Mouse (Mus musculus) right cerebral cortex, postnatal 4 days (tissue): ENCODE results near the gene Cxcl14.

Experiments
- DNase-seq: peaks from one replicate; pipeline ENCODE4 v3.0.0-alpha.2; 2022

The Cxcl14 gene

GRCm38 (mm10) chr13:56288601-56289000 lies 7.8 kb downstream of the Cxcl14 start:
- no peak for DNase-seq

GRCm38 (mm10) chr13:56287091-56287490 lies 9.3 kb downstream of the Cxcl14 start:
- no peak for DNase-seq

DNA sequence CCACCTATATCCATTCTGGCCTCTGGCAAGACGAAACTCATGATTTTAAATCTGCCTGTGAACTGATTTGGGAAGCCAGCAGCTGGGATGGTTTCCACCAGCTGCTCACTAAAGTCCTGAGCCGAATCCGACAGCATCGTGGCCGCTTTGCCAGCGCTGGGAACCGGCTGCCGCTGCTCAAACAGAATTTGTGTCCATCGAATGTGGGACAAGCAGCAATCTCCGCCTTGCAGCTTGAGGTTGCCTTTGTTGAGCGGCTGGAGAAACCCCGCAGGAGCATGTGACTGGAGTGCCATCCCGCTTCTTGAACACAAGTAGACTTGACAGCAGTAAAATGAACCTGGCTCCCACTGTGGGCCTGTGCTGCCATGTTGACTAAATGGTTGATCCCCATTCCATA lies 13.0 kb downstream of the Cxcl14 start:
- no peak for DNase-seq

DNA sequence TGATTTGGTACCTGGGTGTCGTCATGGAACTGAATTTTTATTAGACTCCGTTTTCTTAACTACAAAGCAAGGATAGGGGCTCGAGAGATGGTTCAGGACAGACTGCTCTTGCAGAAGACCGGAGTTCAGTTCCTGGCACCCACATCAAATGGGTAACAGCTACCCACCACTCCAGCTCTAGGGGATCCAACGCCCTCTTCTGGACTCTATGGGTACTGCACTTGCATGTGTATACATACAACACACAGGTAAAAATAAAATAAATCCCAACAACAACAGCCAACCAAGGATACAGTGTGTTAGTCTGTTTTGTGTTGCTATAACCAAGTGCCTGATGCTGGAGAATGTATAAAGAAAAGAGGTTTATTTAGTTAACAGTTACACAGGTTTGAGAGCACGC lies 16.0 kb downstream of the Cxcl14 start:
- no peak for DNase-seq

DNA sequence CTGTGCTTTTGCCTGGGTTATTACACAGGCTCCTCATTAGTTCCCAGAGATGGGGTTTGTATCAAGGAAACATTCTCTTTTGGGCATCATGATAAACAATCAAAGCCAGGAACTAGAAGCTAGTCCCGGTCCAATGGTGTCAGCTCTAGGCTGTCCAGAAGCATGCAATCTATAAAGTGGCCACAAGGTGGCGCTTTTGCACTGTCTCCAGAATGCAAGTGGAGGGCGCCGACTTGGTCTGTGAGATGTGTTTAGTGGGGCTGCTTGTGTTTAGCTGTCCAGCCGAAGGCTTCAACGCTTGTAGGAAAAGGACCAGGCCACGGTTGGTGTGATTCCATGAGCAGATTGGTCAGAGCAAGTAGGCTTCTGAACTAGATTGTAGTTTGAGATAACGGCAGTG lies 16.9 kb downstream of the Cxcl14 start:
- peak; percentile 94 for DNase-seq

- DNase-seq, result no peak
These were observed 21.2 kb downstream of the Cxcl14 start for GRCm38 (mm10) chr13:56275171-56275570.

- DNase-seq, result no peak
These were observed 26.2 kb downstream of the Cxcl14 start for GRCm38 (mm10) chr13:56270124-56270523.

- DNase-seq, result no peak
These were observed 29.0 kb downstream of the Cxcl14 start for GRCm38 (mm10) chr13:56267396-56267795.

DNA sequence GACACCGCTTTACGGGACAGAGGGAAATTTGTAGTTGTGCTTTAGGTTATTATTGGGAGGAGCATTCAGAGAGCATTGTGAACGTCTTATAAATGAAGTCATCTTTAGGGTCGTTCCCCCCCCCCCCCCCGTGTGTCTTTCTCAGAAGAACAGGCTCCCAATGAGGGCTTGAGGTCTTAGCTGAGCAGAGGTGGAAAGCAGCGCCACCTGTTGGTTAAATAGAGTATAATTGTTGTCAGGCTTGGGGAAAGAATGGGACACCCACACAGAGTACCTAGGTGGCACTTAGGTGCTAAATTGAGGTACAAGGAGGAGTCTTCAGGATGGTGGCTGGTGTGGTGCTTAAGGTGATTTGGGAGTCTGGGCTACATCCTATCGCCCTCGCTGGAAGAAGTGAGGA lies 29.9 kb downstream of the Cxcl14 start:
- no peak for DNase-seq

DNA sequence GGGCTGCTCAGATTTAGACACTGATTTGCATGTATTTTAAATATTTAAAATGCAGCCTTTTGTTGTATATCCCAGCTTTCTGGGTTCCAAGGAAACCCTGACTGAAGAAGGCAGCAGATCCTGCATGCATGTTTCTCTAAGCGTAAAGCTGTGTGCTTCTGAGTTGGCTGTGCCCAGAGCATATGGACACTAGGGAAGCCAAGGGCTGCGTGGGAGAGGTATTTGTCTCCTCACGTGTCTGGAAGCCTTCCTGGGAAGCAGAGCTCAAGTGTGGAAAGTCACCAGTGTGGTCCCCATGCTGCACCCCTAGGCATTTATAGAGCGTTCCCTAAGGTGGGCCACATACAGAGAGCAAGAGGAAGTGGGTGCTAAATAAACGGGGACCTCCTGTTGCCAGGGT lies 30.7 kb downstream of the Cxcl14 start:
- DNase-seq, result no peak

- DNase-seq, result no peak
These were observed 34.1 kb downstream of the Cxcl14 start for GRCm38 (mm10) chr13:56262269-56262668.

DNA sequence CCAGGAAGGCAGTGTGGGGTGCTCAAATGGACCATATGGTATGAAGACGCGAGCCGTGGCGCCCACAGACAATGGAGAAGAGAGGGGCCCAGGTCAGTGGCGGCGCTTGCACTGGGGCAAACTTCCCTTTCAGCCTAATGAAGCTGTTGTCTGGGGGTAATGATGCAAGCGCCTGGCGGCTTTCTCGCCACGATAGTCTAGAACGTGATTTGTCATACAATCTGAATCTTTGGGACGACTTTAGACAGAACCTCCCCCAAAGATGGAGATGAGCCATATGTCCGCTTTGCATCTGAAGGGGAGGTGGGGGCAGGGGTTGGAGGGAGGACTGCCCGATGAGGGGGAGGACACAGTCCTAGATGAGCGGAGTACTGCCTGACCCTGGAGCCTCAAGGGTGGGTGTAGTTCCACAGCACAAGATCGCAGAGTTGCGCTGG lies 36.0 kb downstream of the Cxcl14 start:
- no peak for DNase-seq

GRCm38 (mm10) chr13:56259926-56260250 lies 36.5 kb downstream of the Cxcl14 start:
- DNase-seq, result no peak

DNA sequence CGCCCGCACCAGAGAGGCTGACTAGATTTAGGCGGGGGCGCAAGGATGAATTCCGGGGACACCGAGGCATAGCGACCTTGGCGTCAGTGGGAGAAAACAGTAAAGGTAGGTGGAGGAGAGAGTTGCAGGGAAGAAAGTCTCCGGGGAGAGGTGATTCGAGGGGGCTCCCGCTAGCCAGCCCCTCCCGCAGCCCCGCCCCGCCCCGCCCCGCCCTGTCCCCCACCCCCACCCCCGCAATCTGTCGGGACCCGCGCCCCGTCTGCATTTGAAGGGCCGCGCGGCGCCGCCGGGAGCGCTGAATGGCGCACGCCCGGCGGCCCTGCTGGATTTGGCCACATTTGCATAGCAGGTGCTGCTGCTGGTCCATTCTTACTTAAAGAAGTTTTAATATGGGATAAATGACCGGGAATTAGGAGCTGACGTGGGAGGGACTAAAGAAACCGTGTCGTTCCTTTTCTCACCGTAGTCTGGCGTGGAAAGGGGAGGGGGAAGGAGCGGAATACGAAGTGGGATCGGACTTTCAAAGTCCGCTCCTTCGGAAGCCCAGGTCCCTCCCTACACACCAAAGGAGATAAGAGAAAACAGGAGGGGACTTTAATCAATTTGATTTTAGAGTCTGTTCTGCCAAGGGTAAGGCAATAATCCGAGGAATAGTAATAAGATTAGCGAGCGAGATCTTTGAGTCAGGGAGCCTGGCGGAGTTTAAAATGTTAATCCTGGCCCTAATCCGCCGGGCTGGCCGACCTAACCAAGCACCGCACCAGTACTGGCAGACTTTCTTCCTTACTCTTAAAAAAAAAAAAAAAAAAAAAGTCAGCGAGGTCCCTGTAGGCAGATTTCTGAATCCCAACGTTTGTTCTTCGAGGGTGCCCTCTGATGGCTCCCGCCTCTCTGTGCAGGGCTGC lies 37.1 kb downstream of the Cxcl14 start:
- no peak for DNase-seq

GRCm38 (mm10) chr13:56258196-56259020 lies 37.9 kb downstream of the Cxcl14 start:
- DNase-seq, result no peak

GRCm38 (mm10) chr13:56257469-56258153 lies 38.7 kb downstream of the Cxcl14 start:
- DNase-seq, result no peak

- DNase-seq, result no peak
These were observed 39.5 kb downstream of the Cxcl14 start for GRCm38 (mm10) chr13:56256716-56257299.

DNA sequence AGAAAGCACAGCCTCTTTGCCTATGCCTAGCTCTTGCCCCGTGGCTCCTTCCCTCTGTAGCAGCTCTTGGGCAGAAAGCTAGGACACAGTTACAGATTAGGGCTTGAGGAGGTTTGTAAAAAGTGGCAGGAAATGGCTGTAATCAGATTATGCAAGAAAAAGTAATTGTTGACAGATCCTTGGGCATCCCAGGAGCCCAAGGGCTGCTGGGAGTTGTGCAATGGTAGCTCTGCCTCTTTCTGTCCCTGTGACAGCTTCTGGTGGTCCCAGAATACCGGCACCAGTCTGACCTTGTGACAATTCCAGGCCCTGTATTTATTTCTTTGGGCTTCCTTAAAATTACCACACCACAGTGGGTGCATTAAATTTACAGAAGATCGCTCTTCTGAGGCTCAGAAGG lies 43.0 kb downstream of the Cxcl14 start:
- no peak for DNase-seq

DNA sequence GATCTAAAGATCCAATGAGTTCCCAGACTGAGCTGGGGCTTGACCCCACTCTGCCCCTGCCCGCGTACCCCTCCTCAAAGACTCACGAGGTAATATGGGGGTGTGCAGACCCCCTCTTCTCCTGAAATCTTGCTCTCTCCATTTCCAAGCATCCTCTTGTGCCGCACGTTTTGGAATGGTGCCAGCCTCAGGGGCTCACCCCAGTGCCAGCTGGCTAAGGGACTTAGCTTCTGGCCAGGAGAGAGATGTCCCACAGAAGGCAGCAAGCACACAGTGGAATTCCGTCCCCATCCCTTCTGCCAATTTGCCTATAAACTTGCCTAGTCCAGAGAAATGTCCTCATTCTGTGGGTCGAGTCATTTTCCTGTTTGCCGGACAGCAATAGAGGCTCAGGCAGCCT lies 43.6 kb downstream of the Cxcl14 start:
- peak; percentile 45 for DNase-seq

GRCm38 (mm10) chr13:56251924-56252619 lies 44.3 kb downstream of the Cxcl14 start, which contains the start of gene Neurog1:
Gene Neurog1, minus strand, starts transcription at chr13:56252163.
- DNase-seq, result no peak

- DNase-seq, result no peak
These were observed 45.0 kb downstream of the Cxcl14 start for GRCm38 (mm10) chr13:56251176-56251923.
